Mouse (Mus musculus) retina, adult 2 months (tissue): Measurements from ENCODE around the gene Amy2a4.
"Not testable (repeated sequence)": the region's sequence is repeated elsewhere in the genome, so short reads cannot be mapped to it uniquely, and the experiment has no call there.

Source experiments
- DNase-seq: peaks from one replicate; pipeline ENCODE4 v3.0.0-alpha.2; 2012; ENCODE audit warnings: low read depth, low spot score

The Amy2a4 gene

GRCm38 (mm10) chr3:113291349-113291748, at the start of gene Amy2a4:
Gene Amy2a4, minus strand, starts transcription at chr3:113291449.
- not testable (repeated sequence) for DNase-seq

GRCm38 (mm10) chr3:113323952-113324351, 32.7 kb upstream of the Amy2a4 start, which contains the start of gene Amy2a3:
Gene Amy2a3, minus strand, starts transcription at chr3:113324052.
- DNase-seq = not testable (repeated sequence)

- DNase-seq = not testable (repeated sequence)
These were observed 21.7 kb upstream of the Amy2a4 start for GRCm38 (mm10) chr3:113312937-113313336.

GRCm38 (mm10) chr3:113280285-113280684, 11.0 kb downstream of the Amy2a4 start:
- DNase-seq = not testable (repeated sequence)

GRCm38 (mm10) chr3:113279586-113279985, 11.7 kb downstream of the Amy2a4 start:
- not testable (repeated sequence) for DNase-seq

- DNase-seq = not testable (repeated sequence)
These were observed 32.5 kb downstream of the Amy2a4 start, which contains the start of gene Amy2a5 for GRCm38 (mm10) chr3:113258737-113259136. Gene Amy2a5, minus strand, starts transcription at chr3:113258837.
